Mouse (Mus musculus) spleen, adult 2 months (tissue): ENCODE measurements around the gene Nelfa.

Experiments used
- CTCF ChIP-seq: fragments of 200-500 bp; IDR thresholded peaks from 2 replicates; pipeline ENCODE4 v1.5.1; 2011; ENCODE audit warnings: mild to moderate bottlenecking, inconsistent platforms; ENCODE audit not compliant: insufficient read depth, insufficient read length, insufficient replicate concordance; ENCODE audit errors: extremely low read depth
- POLR2A ChIP-seq: fragments of 200-500 bp; IDR thresholded peaks from 2 replicates; pipeline ENCODE4 v1.6.1; 2011; ENCODE audit warnings: low read depth, low read length, inconsistent platforms

DNA sequence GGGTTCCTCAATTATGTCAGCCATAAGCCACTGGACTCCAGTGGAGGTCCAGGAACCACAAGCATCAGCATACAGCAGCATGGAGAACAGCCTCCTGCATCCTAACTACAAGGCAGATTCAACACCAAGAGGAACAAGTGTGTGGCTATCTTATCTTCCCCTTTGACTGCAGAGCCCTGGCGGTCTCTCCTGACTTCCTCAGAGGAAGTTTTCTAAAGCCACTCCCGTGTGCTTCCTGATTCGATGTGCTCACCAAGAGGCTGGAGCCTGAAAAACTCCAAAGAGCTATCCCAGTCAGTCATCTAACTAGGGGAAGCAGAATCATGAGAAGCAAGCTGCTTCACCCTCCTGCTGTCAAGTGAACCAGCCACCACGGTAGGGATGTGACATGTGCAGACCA lies 15.3 kb downstream of the Nelfa start:
- TF ChIP-seq POLR2A, result no peak
- TF ChIP-seq CTCF, result no peak
